Mouse (Mus musculus) E14TG2a.4 (cell line): ENCODE data around the gene St3gal3.

Experiments used
- CTCF ChIP-seq: conservative IDR thresholded peaks from 2 replicates; pipeline ENCODE4 v1.5.1; 2014; ENCODE audit warnings: low read length
- NANOG ChIP-seq: IDR thresholded peaks from 2 replicates; pipeline ENCODE4 v1.6.1; 2014; ENCODE audit warnings: borderline replicate concordance, low read length, mixed read lengths
- POU5F1 ChIP-seq: IDR thresholded peaks from 2 replicates; pipeline ENCODE4 v1.6.1; 2014; ENCODE audit warnings: low read length, borderline replicate concordance

DNA sequence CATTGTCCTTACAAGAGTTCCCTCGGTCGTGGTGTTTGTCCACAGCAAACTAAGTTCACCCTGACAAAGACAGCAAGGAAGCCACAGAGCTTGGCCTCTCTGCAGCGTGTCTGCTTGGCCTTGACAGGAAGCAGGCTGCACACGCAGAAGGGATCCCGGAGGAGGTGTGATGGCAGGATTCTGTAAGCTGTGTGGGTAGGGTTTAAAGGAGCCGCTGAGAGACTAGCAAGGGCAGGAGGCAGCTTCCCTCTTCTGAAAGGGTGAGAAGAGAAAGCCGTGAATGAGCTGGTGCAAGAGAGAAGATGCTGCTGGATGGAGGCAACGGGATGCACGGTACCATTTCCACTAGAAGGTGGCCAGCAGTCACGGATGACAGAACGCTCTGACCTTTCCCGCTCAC, 22.1 kb downstream of the St3gal3 start:
- TF ChIP-seq CTCF (no peak), POU5F1 (no peak), NANOG (no peak)
